Mouse (Mus musculus) hindlimb bud, embryonic 11.5 days (tissue): ENCODE results near the gene Racgap1.

Source experiments
- DNase-seq: peaks from one replicate; pipeline ENCODE4 v3.0.0-alpha.2; 2012; ENCODE audit warnings: low read depth, low spot score; ENCODE audit errors: extremely low spot score

The Racgap1 gene

DNA sequence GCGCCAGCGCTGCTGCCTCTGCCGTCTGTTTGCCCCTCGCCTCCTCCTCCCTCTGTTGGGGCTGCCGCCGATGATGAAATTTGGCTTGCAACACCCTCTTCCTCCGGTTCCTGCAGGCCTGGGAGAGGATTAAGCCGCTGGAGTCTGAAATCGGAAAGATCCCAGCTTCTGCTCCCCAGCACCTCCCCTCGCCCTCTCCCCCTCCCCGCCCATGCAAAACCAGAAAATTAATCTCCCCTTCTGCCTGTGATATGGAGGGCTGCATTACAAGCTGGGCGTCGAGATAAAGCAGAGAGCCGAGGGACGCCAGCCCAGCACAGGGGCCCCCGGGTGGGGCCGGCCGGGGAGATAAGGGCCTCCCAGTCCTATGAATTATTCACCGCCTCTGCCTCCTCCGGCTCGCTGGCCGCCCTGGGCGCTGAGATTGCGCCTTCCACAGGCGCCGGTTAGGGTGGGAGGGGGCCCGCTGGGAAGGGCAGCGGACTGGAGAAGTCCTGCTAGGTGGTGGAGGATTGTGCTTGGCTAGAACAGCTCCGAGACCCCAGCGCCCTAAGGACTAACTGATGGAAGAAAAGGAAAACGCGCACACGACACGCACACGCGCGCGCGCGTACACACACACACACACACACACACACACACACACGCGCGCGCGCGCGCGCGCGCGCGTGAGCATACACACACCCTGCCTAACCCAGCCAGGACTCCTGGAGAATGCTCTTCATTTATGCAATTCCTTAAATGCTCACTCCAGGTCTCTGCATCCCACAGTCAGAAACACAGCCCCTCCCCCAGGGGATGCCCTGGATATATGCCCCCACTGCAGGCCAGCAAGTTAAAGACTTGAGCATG, 13.4 kb upstream of the Racgap1 start:
- DNase-seq, result no peak

DNA sequence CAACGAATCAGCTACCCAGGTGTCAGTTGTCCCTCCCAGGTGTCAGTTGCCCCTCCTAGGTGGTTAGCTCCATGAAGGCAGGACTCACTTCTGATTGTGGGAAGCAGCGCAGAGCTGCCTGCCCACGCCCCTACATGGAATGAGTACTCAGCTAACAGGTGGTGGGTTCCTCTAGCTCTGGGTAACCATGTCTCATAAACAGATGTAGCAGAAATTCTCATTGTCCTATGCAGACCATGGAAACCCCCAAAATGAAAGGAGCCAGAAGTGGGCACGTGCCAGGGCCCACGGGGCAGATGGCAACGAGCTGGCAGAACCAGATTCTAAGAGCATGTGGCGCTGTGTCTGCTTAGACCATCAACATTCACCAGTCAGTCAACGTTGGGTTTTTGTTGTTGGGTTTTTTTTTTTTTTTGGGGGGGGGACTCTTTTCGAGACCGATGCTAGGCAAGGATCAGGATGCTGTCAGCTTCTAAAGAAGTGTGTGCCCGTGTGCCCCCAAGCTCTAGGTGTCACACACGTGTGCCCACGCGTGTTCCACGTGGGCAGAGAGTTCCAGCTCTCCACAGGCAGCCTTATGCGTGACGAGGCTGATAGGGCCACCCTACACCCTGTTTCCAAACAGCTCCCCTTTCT, 12.6 kb upstream of the Racgap1 start:
- DNase-seq, result no peak

- no peak for DNase-seq
Measured at GRCm38 (mm10) chr15:99662371-99662770, 10.9 kb upstream of the Racgap1 start.

DNA sequence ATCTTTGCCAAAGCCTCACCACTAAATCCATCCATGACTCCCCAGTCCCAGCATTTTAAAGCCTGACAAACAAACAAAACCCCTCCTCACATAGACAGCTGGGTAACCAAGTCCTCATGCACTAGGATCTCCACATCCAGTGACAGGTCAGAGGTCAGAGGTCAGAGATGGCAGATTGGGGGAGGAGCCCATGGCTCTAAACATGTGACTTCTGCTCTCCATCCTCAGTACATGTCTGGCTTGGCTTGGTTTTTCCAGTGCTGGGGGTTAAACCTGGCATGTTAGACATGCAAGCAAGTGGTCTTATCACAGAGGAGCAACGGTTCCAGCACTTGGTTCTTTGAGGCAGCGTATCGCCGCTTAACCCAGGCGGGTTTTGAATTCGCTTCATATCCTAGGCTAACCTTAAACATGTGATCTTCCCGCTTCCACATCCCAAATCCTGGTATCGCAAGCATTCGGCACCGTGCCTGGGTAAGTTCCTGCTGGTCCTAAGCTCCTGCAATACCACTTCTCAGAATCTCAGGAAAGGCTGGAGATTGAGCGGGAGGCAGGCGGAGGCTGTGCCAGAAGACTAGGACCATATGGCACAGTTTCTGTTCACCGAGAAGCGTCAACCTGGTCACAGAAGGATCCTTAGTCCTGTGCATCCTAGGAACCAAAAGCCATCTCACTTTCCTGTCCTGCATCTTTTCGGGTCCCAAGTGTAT, 9.8 kb upstream of the Racgap1 start:
- DNase-seq, result no peak

DNA sequence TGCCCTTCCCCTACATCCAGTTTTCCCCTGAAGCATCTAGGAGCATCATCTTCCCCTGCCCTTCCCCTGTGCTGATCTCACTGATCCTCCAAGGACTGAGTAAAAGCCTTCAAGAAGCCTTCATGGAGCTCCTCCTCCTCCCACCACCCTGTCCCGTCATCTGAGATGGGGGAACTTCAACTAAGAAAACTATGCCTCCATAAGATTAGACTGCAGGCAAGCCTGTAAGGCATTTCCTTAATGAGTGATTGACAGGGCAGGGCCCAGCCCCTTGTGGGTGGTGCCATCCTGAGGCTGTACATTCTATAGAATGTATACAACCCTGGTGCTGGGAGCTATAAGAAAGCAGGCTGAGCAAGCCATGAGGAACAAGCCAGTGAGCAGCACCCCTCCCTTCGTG, 7.0 kb upstream of the Racgap1 start:
- no peak for DNase-seq

DNA sequence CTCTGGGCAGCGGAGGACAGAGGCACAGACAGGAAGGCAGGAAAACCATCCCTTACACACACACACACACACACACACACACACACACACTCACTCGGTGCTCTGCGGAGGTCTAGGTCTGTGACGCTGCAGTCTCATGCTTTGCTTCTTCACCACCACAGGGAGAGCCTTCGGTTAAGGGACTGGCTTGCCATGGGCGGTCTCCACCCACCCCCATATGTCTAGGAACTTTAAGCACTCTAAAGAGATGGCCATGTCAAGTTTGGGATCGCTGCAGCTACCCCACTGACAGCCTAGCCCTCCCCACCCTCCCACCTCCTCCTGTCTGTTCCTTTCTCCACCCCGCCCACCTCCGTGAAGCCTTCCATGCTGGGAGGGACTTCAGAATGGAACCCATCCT, 4.5 kb upstream of the Racgap1 start:
- no peak for DNase-seq

DNA sequence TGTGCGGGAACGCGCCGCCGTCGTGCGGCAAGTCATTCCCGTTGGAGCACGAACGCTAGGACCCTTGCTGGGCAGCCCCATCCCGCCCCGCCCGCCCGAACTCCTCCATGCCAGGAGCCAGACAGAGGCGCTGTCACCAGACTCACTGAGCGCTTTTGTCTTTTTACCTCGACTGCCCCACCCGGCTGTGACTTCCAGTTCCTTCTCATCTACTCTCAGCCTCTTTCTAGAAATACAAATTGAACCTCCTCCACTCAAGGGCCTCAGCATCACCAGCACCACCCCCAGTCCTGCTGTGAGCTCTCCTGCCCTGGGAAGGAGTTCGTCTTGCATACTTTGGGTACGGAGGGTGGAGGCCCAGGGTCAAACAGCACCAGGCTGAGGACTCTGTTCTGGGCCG, 2.4 kb upstream of the Racgap1 start:
- DNase-seq, result no peak

GRCm38 (mm10) chr15:99653291-99653690, 1.8 kb upstream of the Racgap1 start:
- DNase-seq, result no peak

- DNase-seq, result no peak
Measured at GRCm38 (mm10) chr15:99651984-99652872, 772 bp upstream of the Racgap1 start.

- DNase-seq, result no peak
Measured at GRCm38 (mm10) chr15:99650304-99650703, 1.2 kb downstream of the Racgap1 start.

- DNase-seq, result no peak
Measured at GRCm38 (mm10) chr15:99649067-99649761, 2.2 kb downstream of the Racgap1 start.

- DNase-seq, result no peak
Measured at GRCm38 (mm10) chr15:99648326-99648725, 3.1 kb downstream of the Racgap1 start.

DNA sequence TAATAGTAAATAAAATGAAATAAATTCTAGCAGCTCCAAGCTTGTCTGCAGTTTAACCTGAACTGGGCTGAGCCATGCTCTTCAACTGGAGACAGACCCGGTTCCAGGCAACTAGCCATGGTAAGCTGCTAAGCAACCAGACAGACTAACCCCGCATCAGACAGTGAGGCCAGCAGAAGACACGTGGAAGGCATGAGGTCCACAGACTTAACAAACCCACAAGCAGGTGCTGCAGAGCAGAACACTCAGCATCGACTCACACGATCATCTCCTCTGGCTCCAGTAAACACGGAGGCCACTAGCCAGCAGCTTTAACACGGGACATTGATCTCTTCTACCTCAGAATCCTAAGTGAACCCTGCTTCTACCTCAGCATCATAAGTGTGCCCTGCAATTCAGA, 6.7 kb downstream of the Racgap1 start:
- DNase-seq, result no peak

- no peak for DNase-seq
Measured at GRCm38 (mm10) chr15:99643832-99644231, 7.6 kb downstream of the Racgap1 start.

DNA sequence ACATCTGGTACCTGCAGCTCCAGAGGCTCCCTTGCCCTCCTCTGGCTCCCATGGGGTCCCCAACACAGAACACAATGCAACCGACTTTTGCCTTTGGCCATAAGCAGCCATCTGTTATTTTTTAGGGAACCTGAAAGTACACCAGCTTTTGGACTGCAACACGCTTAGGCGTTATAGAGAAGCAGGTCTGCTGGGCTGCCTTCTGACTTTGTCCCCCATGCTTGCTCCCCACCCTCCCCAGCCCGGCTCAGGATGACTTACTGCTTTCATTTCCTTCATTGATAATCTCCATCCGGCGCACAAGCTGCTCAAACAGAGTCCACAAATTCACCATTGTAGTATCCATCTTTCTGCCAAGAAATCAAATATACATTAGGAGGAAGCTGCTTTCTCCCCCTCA, 8.8 kb downstream of the Racgap1 start:
- DNase-seq, result no peak

- DNase-seq, result no peak
Measured at GRCm38 (mm10) chr15:99638124-99638485, 13.4 kb downstream of the Racgap1 start.

- no peak for DNase-seq
Measured at GRCm38 (mm10) chr15:99637405-99638123, 13.9 kb downstream of the Racgap1 start.

DNA sequence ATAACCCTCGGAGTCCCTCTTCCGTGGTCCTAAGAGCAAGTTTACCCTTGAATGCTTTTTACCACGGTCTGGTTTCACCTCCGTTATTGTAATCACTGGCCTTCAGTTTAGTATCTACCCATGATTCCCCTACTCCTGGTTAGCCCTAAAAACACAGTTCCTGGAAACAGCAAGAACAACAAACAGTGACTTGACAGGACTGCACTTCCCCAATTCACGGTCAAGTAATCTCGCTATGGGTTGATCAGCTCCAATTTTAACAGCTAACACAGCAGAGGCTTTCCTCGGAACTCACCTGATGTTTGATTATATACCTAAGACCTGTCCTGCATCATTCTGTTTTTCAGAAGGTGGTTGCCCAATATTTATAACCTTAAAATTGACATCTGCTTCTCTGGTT, 16.8 kb downstream of the Racgap1 start:
- DNase-seq, result no peak

DNA sequence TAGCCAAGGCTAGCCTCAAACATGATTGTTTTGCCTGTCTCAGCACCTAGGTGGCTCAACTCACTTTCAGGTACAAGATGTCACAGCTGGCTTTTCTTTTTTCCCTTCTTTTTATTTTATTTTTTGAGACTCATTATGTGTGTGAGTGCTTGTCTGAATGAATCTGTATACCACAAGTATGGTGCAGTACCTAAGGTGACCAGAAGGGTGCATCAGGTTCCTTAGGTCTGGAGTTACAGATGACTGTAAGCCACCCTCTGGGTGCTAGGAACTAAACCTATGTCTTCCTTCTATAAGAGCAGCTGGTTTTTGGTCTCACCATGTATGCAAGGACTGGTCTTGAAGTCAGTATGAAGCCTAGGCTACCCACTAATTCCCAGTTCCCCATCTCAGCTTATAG, 19.8 kb downstream of the Racgap1 start:
- DNase-seq, result no peak

- no peak for DNase-seq
Measured at GRCm38 (mm10) chr15:99622063-99622462, 29.4 kb downstream of the Racgap1 start.
